Mouse (Mus musculus) neural tube, embryonic 15.5 days (tissue): Measurements from ENCODE around the gene Fgfr2. TPM values are rescaled to one million over a fixed set of nuclear protein-coding genes. Genes with fewer than 3 reads are reported as not detected.

Experiments
- ATAC-seq: fragments of 200-750 bp; cut with Nextera tagmentation; 2 replicates; pipeline ENCODE4 v1.8.0; 2017; ENCODE audit warnings: mild to moderate bottlenecking, moderate TSS enrichment, moderate library complexity; ENCODE audit not compliant: low FRiP score
- H3K27ac ChIP-seq: fragments of 300-500 bp; sonication (generic); replicated peaks from 2 replicates; pipeline ENCODE4 v1.5.1; 2015; ENCODE audit warnings: mild to moderate bottlenecking, inconsistent platforms
- H3K27me3 ChIP-seq: fragments of 300-500 bp; sonication (generic); replicated peaks from 2 replicates; pipeline ENCODE4 v1.6.1; 2015; ENCODE audit warnings: inconsistent platforms
- H3K36me3 ChIP-seq: fragments of 300-500 bp; sonication (generic); 2 replicates; pipeline ENCODE4 v1.6.1; 2015; ENCODE audit warnings: inconsistent platforms
- H3K4me1 ChIP-seq: fragments of 300-500 bp; sonication (generic); 2 replicates; pipeline ENCODE4 v1.6.1; 2015; ENCODE audit warnings: inconsistent platforms
- H3K4me2 ChIP-seq: fragments of 300-500 bp; sonication (generic); 2 replicates; pipeline ENCODE4 v1.6.1; 2015; ENCODE audit warnings: inconsistent platforms, mild to moderate bottlenecking, moderate library complexity
- H3K4me3 ChIP-seq: fragments of 300-500 bp; sonication (generic); replicated peaks from 2 replicates; pipeline ENCODE4 v1.5.1; 2015; ENCODE audit warnings: mild to moderate bottlenecking, inconsistent platforms
- H3K9ac ChIP-seq: fragments of 300-500 bp; sonication (generic); replicated peaks from 2 replicates; pipeline ENCODE4 v1.6.1; 2015; ENCODE audit warnings: mild to moderate bottlenecking, inconsistent platforms
- H3K9me3 ChIP-seq: fragments of 300-500 bp; sonication (generic); replicated peaks from 2 replicates; pipeline ENCODE4 v1.6.1; 2016; ENCODE audit warnings: inconsistent platforms
- WGBS: fragments of 180-500 bp; shearing (Covaris S2); methylation state at CpG from one replicate; pipeline ENCODE4 v1.1.7; 2015; ENCODE audit warnings: mixed read lengths; 5-methylcytosine and 5-hydroxymethylcytosine counted together
- polyA plus RNA-seq: library from polyadenylated mRNA; unstranded; fragments of >200 nt; fragmentation: Nextera tagmentation; extraction: Ambion mirVana; gene quantifications from 2 replicates; pipeline ENCODE4 v1.2.1, GENCODE M21; 2015

Fgfr2 gene
- polyA plus RNA-seq, 1 experiment from 2014 or later: 21.2 TPM

- H3K4me2 ChIP-seq: no peak overlapping the region
- WGBS: 53% methylated on average over 7 of the region's 7 CpGs
- H3K36me3 ChIP-seq: no peaks in the 10 kb centered on the region
- no peak for ATAC-seq
- H3K9me3 ChIP-seq: no peaks in the 10 kb centered on the region
- no peak overlapping the region for H3K4me3 ChIP-seq
- no peak overlapping the region for H3K9ac ChIP-seq
- no peaks in the 10 kb centered on the region for H3K4me1 ChIP-seq
- no peak overlapping the region for H3K27ac ChIP-seq
- no peaks in the 10 kb centered on the region for H3K27me3 ChIP-seq
Observed at GRCm38 (mm10) chr7:132197817-132198475, 925.2 kb downstream of the Fgfr2 start.

GRCm38 (mm10) chr7:132196581-132196980, 926.6 kb downstream of the Fgfr2 start:
- no peak overlapping the region for H3K4me3 ChIP-seq
- 95% methylated on average over 1 of the region's 1 CpGs for WGBS
- H3K9ac ChIP-seq: no peak overlapping the region
- no peak overlapping the region for H3K27ac ChIP-seq
- 0 out of 2 replicates have a peak, but pooled peaks cover 2% of the 10 kb centered on the region for H3K27me3 ChIP-seq
- H3K36me3 ChIP-seq: no peaks in the 10 kb centered on the region
- no peaks in the 10 kb centered on the region for H3K9me3 ChIP-seq
- no peak overlapping the region for H3K4me2 ChIP-seq
- H3K4me1 ChIP-seq: no peaks in the 10 kb centered on the region
- ATAC-seq: no peak

GRCm38 (mm10) chr7:132193606-132194005, 929.5 kb downstream of the Fgfr2 start:
- no peak for ATAC-seq
- H3K27ac ChIP-seq: no peak overlapping the region
- 91% methylated on average over 2 of the region's 2 CpGs for WGBS
- 0 out of 2 replicates have a peak, but pooled peaks cover 2% of the 10 kb centered on the region for H3K27me3 ChIP-seq
- no peak overlapping the region for H3K4me3 ChIP-seq
- no peaks in the 10 kb centered on the region for H3K36me3 ChIP-seq
- no peaks in the 10 kb centered on the region for H3K9me3 ChIP-seq
- H3K4me1 ChIP-seq: no peaks in the 10 kb centered on the region
- no peak overlapping the region for H3K9ac ChIP-seq
- H3K4me2 ChIP-seq: no peak overlapping the region

GRCm38 (mm10) chr7:132187456-132187855, 935.7 kb downstream of the Fgfr2 start:
- H3K4me3 ChIP-seq: no peak overlapping the region
- no peaks in the 10 kb centered on the region for H3K9me3 ChIP-seq
- 0 out of 2 replicates have a peak, but pooled peaks cover 1% of the 10 kb centered on the region for H3K27me3 ChIP-seq
- no peak overlapping the region for H3K27ac ChIP-seq
- 86% methylated on average over 3 of the region's 3 CpGs for WGBS
- no peak overlapping the region for H3K9ac ChIP-seq
- H3K4me2 ChIP-seq: no peak overlapping the region
- H3K4me1 ChIP-seq: peaks cover 14% of the 10 kb centered on the region
- no peaks in the 10 kb centered on the region for H3K36me3 ChIP-seq
- ATAC-seq: no peak

- WGBS: 25% methylated on average over 5 of the region's 5 CpGs
- peak overlapping the region; percentile 63; the same call in 1 of the 2 replicates for H3K27ac ChIP-seq
- peaks cover 14% of the 10 kb centered on the region for H3K4me1 ChIP-seq
Observed at GRCm38 (mm10) chr7:132183892-132184404, 939.2 kb downstream of the Fgfr2 start.

GRCm38 (mm10) chr7:132181586-132182198, 941.5 kb downstream of the Fgfr2 start:
- WGBS: 91% methylated on average over 4 of the region's 4 CpGs
- H3K27me3 ChIP-seq: no peaks in the 10 kb centered on the region
- peaks cover 14% of the 10 kb centered on the region for H3K4me1 ChIP-seq

More at GRCm38 (mm10) chr7:132183892-132184404, 939.2 kb downstream of the Fgfr2 start:
- H3K4me3 ChIP-seq: no peak overlapping the region
- no peaks in the 10 kb centered on the region for H3K9me3 ChIP-seq
- H3K4me2 ChIP-seq: no peak overlapping the region
- no peaks in the 10 kb centered on the region for H3K36me3 ChIP-seq
- ATAC-seq: peak; percentile 59; the same call in 1 of the 2 replicates
- H3K27me3 ChIP-seq: no peaks in the 10 kb centered on the region
- H3K9ac ChIP-seq: no peak overlapping the region

GRCm38 (mm10) chr7:132181042-132181441, 942.1 kb downstream of the Fgfr2 start:
- no peak for ATAC-seq
- no peaks in the 10 kb centered on the region for H3K9me3 ChIP-seq
- H3K4me2 ChIP-seq: no peak overlapping the region
- 98% methylated on average over 3 of the region's 3 CpGs for WGBS
- no peaks in the 10 kb centered on the region for H3K27me3 ChIP-seq
- H3K36me3 ChIP-seq: no peaks in the 10 kb centered on the region
- no peak overlapping the region for H3K4me3 ChIP-seq
- H3K27ac ChIP-seq: no peak overlapping the region
- H3K4me1 ChIP-seq: peaks cover 14% of the 10 kb centered on the region
- H3K9ac ChIP-seq: no peak overlapping the region

More at GRCm38 (mm10) chr7:132181586-132182198, 941.5 kb downstream of the Fgfr2 start:
- no peak overlapping the region for H3K4me2 ChIP-seq
- H3K27ac ChIP-seq: no peak overlapping the region
- H3K9me3 ChIP-seq: no peaks in the 10 kb centered on the region
- no peak overlapping the region for H3K4me3 ChIP-seq
- H3K36me3 ChIP-seq: no peaks in the 10 kb centered on the region
- no peak overlapping the region for H3K9ac ChIP-seq
- no peak for ATAC-seq

- Histone ChIP-seq H3K9ac (no peak overlapping the region), H3K4me2 (no peak overlapping the region), H3K4me1 (peaks cover 4% of the 10 kb centered on the region), H3K4me3 (no peak overlapping the region), H3K9me3 (no peaks in the 10 kb centered on the region), H3K27ac (no peak overlapping the region), H3K27me3 (no peaks in the 10 kb centered on the region), H3K36me3 (no peaks in the 10 kb centered on the region)
- ATAC-seq: no peak
- 59% methylated on average over 1 of the region's 1 CpGs for WGBS
Observed at GRCm38 (mm10) chr7:132179049-132179448, 944.1 kb downstream of the Fgfr2 start.

GRCm38 (mm10) chr7:132174787-132175186, 948.4 kb downstream of the Fgfr2 start:
- no peak for ATAC-seq
- no peak overlapping the region for H3K27ac ChIP-seq
- no peaks in the 10 kb centered on the region for H3K27me3 ChIP-seq
- H3K36me3 ChIP-seq: no peaks in the 10 kb centered on the region
- 79% methylated on average over 5 of the region's 5 CpGs for WGBS
- no peak overlapping the region for H3K4me2 ChIP-seq
- H3K9me3 ChIP-seq: no peaks in the 10 kb centered on the region
- H3K9ac ChIP-seq: no peak overlapping the region
- H3K4me1 ChIP-seq: peaks cover 7% of the 10 kb centered on the region
- no peak overlapping the region for H3K4me3 ChIP-seq

GRCm38 (mm10) chr7:132174296-132174695, 948.9 kb downstream of the Fgfr2 start:
- 74% methylated on average over 2 of the region's 2 CpGs for WGBS
- no peak for ATAC-seq

GRCm38 (mm10) chr7:132172220-132172619, 950.9 kb downstream of the Fgfr2 start:
- Histone ChIP-seq H3K36me3 (no peaks in the 10 kb centered on the region), H3K27ac (no peak overlapping the region), H3K4me2 (no peak overlapping the region), H3K9ac (no peak overlapping the region), H3K9me3 (no peaks in the 10 kb centered on the region), H3K4me3 (no peak overlapping the region), H3K27me3 (no peaks in the 10 kb centered on the region), H3K4me1 (peaks cover 13% of the 10 kb centered on the region)
- WGBS: 62% methylated on average over 5 of the region's 5 CpGs
- no peak for ATAC-seq

More at GRCm38 (mm10) chr7:132174296-132174695, 948.9 kb downstream of the Fgfr2 start:
- H3K4me2 ChIP-seq: no peak overlapping the region
- H3K9ac ChIP-seq: no peak overlapping the region
- H3K27me3 ChIP-seq: no peaks in the 10 kb centered on the region
- no peaks in the 10 kb centered on the region for H3K36me3 ChIP-seq
- H3K27ac ChIP-seq: no peak overlapping the region
- peaks cover 11% of the 10 kb centered on the region for H3K4me1 ChIP-seq
- no peak overlapping the region for H3K4me3 ChIP-seq
- no peaks in the 10 kb centered on the region for H3K9me3 ChIP-seq

- Histone ChIP-seq H3K4me3 (no peak overlapping the region), H3K9ac (no peak overlapping the region), H3K36me3 (no peaks in the 10 kb centered on the region), H3K4me2 (no peak overlapping the region), H3K4me1 (peaks cover 13% of the 10 kb centered on the region), H3K27ac (no peak overlapping the region), H3K27me3 (no peaks in the 10 kb centered on the region), H3K9me3 (no peaks in the 10 kb centered on the region)
- 79% methylated on average over 5 of the region's 5 CpGs for WGBS
- ATAC-seq: no peak
Observed at GRCm38 (mm10) chr7:132171716-132172115, 951.4 kb downstream of the Fgfr2 start.
